Mouse (Mus musculus) embryonic facial prominence, embryonic 11.5 days (tissue): ENCODE measurements at regions not wholly inside any gene's neighbourhood (a gene's known extent, or its start where the extent isn't known, plus 50 kb on each side); places are given as distances from the start of the nearest gene placed in this dataset.

ENCODE experiments used
- ATAC-seq: fragments of 200-750 bp; cut with Nextera tagmentation; replicated peaks from 2 replicates; pipeline ENCODE4 v1.8.0; 2017; ENCODE audit warnings: low read depth; ENCODE audit not compliant: insufficient number of reproducible peaks, low FRiP score, low TSS enrichment
- DNase-seq: peaks from one replicate; pipeline ENCODE4 v3.0.0-alpha.2; 2015; ENCODE audit warnings: low spot score
- H3K27ac ChIP-seq: fragments of 300-500 bp; sonication (generic); replicated peaks from 2 replicates; pipeline ENCODE4 v1.5.1; 2014; ENCODE audit warnings: mild to moderate bottlenecking, low read depth, low read length, control low read depth
- H3K27me3 ChIP-seq: fragments of 300-500 bp; sonication (generic); 2 replicates; pipeline ENCODE4 v1.6.1; 2014; ENCODE audit warnings: mild to moderate bottlenecking, low read length, moderate library complexity, mixed read lengths; ENCODE audit not compliant: control insufficient read depth, insufficient read depth
- H3K36me3 ChIP-seq: fragments of 300-500 bp; sonication (generic); replicated peaks from 2 replicates; pipeline ENCODE4 v1.6.1; 2014; ENCODE audit warnings: low read depth, mild to moderate bottlenecking, low read length, moderate library complexity, mixed read lengths; ENCODE audit not compliant: control insufficient read depth, insufficient read depth
- H3K4me1 ChIP-seq: fragments of 300-500 bp; sonication (generic); 2 replicates; pipeline ENCODE4 v1.6.1; 2014; ENCODE audit warnings: low read length, mixed read lengths; ENCODE audit not compliant: control insufficient read depth, insufficient read depth
- H3K4me2 ChIP-seq: fragments of 300-500 bp; sonication (generic); 2 replicates; pipeline ENCODE4 v1.6.1; 2014; ENCODE audit warnings: low read depth, mild to moderate bottlenecking, control low read depth, low read length, moderate library complexity
- H3K4me3 ChIP-seq: fragments of 300-500 bp; sonication (generic); 2 replicates; pipeline ENCODE4 v1.5.1; 2014; ENCODE audit warnings: low read depth, low read length, control low read depth
- H3K9ac ChIP-seq: fragments of 300-500 bp; sonication (generic); replicated peaks from 2 replicates; pipeline ENCODE4 v1.6.1; 2014; ENCODE audit warnings: mild to moderate bottlenecking, control low read depth, low read length
- H3K9me3 ChIP-seq: fragments of 300-500 bp; sonication (generic); replicated peaks from 2 replicates; pipeline ENCODE4 v1.6.1; 2016; ENCODE audit warnings: mild to moderate bottlenecking, low read length, inconsistent platforms, mixed read lengths; ENCODE audit not compliant: control insufficient read depth
- WGBS: fragments of 180-500 bp; shearing (Covaris S2); extraction: QIAGEN DNeasy Blood & Tissue Kit; methylation state at CpG from one replicate; pipeline ENCODE4 v1.1.7; 2014; 5-methylcytosine and 5-hydroxymethylcytosine counted together

DNA sequence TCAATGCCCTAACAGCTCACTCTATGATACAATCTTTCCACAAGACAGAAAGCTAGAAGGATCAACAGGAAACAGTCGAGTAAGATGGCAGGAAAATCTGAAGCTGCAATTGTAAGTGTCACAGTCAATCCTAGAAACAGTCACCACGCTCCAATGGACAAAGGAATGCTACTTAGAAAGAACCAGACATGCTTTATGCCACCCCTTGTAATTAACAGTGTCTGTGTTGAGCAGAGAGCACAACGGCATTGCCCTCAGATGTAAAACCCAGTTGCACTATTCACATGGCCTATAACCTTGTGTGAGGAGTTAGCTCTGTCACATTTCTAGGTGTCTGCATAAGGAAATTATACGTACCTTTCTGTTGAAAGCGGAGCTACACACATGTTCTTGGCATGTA is 864.8 kb downstream of the Defb40 start:
- H3K27ac ChIP-seq = no peak overlapping the region
- no peaks in the 10 kb centered on the region for H3K4me1 ChIP-seq
- DNase-seq (no peak), ATAC-seq (no peak)
- no peaks in the 10 kb centered on the region for H3K9me3 ChIP-seq
- no peaks in the 10 kb centered on the region for H3K36me3 ChIP-seq
- H3K4me3 ChIP-seq = no peak overlapping the region
- H3K27me3 ChIP-seq = no peaks in the 10 kb centered on the region
- WGBS = 63% methylated on average over 5 of the region's 5 CpGs
- H3K9ac ChIP-seq = no peak overlapping the region
- H3K4me2 ChIP-seq = no peak overlapping the region

DNA sequence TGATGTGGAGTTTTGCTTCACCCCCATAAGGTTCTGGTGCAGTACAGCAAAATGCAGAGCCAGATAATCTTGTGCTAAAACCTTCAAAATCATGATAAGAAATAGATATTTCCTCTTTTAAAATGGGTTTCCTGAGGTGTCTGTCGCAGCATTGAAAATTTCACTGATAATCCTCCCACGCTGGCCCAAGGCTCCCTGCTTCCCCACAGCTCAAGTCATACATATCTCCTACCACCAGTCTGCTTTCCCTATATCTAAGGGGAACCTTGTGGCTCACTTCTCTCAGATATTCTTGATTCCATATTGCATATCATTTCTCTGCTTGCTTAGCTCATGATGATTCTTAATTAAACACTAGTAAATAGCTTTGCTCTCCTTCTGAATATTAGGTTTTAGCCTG is 868.6 kb downstream of the Defb40 start:
- H3K9ac ChIP-seq = no peak overlapping the region
- DNase-seq (no peak), ATAC-seq (no peak)
- no peak overlapping the region for H3K4me2 ChIP-seq
- WGBS = 93% methylated on average over 2 of the region's 2 CpGs
- no peaks in the 10 kb centered on the region for H3K27me3 ChIP-seq
- no peaks in the 10 kb centered on the region for H3K9me3 ChIP-seq
- no peaks in the 10 kb centered on the region for H3K36me3 ChIP-seq
- no peaks in the 10 kb centered on the region for H3K4me1 ChIP-seq
- H3K27ac ChIP-seq = no peak overlapping the region
- H3K4me3 ChIP-seq = no peak overlapping the region

DNA sequence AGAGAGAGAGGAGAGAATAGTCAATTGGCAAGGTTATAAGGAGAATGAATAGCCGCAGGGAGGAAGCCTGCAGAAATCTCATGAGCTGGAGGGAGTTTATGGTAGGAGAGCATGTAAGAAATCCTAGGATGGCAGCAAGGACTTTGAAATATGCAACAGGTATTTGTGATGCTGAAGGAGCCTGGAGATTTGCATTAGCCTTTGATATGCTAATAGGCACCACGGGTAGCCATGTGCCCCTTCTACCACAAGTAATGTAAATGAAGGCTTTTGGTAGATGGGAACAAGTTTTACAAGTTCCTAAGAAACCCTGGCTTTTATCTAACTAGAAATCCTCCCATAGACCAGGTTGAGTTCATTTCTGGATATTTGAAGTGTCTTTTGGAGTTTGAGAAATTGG is 871.2 kb downstream of the Defb40 start:
- H3K4me1 ChIP-seq = no peaks in the 10 kb centered on the region
- H3K27ac ChIP-seq = no peak overlapping the region
- ATAC-seq = no peak
- H3K9me3 ChIP-seq = no peaks in the 10 kb centered on the region
- H3K4me3 ChIP-seq = no peak overlapping the region
- H3K36me3 ChIP-seq = no peaks in the 10 kb centered on the region
- no peak overlapping the region for H3K4me2 ChIP-seq
- no peaks in the 10 kb centered on the region for H3K27me3 ChIP-seq
- DNase-seq = no peak
- WGBS = 49% methylated on average over 2 of the region's 2 CpGs
- no peak overlapping the region for H3K9ac ChIP-seq

DNA sequence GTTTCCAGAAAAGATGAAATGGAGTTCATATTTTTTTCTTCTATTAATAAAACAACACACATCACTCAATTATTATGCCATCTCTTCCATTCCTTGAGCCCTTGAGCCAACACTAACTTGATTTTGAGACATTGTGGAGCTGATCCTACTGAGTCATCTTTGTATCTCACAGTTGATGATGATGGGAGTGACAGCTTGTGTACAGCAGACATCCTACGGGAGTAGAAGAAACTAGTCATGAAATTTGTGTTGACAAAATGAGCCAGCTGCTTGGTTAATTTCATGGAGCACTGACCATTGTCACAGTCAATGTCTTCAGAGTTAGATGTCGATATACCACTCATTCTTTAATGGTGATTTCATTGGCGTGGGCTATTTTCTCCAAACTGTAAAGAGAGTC is 912.6 kb downstream of the Defb40 start:
- 83% methylated on average over 3 of the region's 3 CpGs for WGBS
- Histone ChIP-seq H3K9me3 (no peaks in the 10 kb centered on the region), H3K9ac (no peak overlapping the region), H3K27me3 (no peaks in the 10 kb centered on the region), H3K36me3 (no peaks in the 10 kb centered on the region), H3K4me3 (no peak overlapping the region), H3K27ac (no peak overlapping the region), H3K4me2 (no peak overlapping the region), H3K4me1 (no peaks in the 10 kb centered on the region)
- DNase-seq (no peak), ATAC-seq (no peak)

DNA sequence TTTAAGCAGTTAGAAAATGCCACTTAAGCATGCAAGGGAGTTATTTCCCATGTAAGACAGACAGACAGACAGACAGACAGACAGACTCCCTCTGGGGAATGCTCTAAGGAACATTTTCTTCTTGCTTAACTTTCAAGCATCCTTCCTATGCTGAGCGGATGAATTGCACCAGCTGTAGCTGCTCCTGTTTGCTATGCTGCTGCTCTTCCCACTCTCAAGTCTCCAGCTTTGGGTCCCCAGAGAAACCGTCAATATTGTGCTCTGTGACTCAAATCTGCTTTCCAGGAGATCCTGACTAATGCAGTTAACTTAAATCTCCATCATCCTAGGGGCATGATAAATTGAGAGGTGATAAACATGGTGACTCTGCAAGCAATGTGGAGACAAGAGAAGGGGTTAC is 918.5 kb downstream of the Defb40 start:
- no peak overlapping the region for H3K9ac ChIP-seq
- 87% methylated on average over 2 of the region's 2 CpGs for WGBS
- H3K4me3 ChIP-seq = no peak overlapping the region
- no peak overlapping the region for H3K27ac ChIP-seq
- H3K4me1 ChIP-seq = no peaks in the 10 kb centered on the region
- H3K36me3 ChIP-seq = no peaks in the 10 kb centered on the region
- no peaks in the 10 kb centered on the region for H3K27me3 ChIP-seq
- H3K4me2 ChIP-seq = no peak overlapping the region
- H3K9me3 ChIP-seq = no peaks in the 10 kb centered on the region
- ATAC-seq = no peak
- no peak for DNase-seq

DNA sequence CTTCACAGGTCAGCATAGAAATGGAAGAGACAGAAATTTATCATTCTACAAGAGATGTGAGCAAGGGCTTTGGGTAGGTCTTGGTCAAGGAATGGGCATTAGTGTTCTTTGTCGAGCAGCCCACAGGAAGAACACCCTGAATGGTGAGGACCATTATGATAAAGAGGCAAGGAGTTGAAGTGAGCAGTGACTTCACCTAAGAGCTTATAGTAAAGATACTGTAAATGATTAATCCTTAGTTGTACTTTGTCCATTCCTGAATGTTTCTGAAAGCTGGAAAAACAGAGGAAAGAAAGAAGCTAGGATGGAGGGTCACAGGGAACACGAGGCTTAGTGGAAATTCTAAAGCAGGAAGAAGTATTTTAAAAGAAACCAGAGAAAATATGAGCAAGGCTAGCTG is 956.9 kb downstream of the Defb40 start:
- no peaks in the 10 kb centered on the region for H3K36me3 ChIP-seq
- H3K4me3 ChIP-seq = no peak overlapping the region
- H3K27me3 ChIP-seq = no peaks in the 10 kb centered on the region
- ATAC-seq = no peak
- H3K9me3 ChIP-seq = no peaks in the 10 kb centered on the region
- H3K4me2 ChIP-seq = no peak overlapping the region
- no peaks in the 10 kb centered on the region for H3K4me1 ChIP-seq
- no peak overlapping the region for H3K9ac ChIP-seq
- no peak overlapping the region for H3K27ac ChIP-seq
- WGBS = 80% methylated on average over 2 of the region's 2 CpGs
- no peak for DNase-seq

DNA sequence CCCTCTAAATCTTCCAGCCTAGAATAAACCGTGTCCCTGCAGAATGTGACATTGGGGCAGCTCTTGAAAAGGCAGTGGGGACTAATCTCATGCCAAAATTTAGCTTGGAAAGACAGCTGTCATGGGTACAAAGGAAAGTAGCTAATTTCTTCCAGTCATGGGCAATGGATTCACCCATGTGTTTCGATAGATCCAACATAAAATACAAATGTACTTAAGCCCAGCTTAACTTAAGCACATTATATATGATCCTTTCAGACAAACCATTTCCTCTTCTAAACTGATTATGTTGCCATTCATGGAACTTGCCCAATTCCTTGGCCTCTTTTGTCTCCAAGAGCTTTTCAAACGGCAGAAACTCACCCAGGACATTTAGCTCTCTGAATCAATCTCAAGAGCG is 970.5 kb downstream of the Defb40 start:
- Histone ChIP-seq H3K27me3 (no peaks in the 10 kb centered on the region), H3K9me3 (no peaks in the 10 kb centered on the region), H3K4me2 (no peak overlapping the region), H3K27ac (no peak overlapping the region), H3K9ac (no peak overlapping the region), H3K4me3 (no peak overlapping the region), H3K36me3 (no peaks in the 10 kb centered on the region), H3K4me1 (no peaks in the 10 kb centered on the region)
- WGBS = 73% methylated on average over 4 of the region's 4 CpGs
- DNase-seq (no peak), ATAC-seq (no peak)

DNA sequence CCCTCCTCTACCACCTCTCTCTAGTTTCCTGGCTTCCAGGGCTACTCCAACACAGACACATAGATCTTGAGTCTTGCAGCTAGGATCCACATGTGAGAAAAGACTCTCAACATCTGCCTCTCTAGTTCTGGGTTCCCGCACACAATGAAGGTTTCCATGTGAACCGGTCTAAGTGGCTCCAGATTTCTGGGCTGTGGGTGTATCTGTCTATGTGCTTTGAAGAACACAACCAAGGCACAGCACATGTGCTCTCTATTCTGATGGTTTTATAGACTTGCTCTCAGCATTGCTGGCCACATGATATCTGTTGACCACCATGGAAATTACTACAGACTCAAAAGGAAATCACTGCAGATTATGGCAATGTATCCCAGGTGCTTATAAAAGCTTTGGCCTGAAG is 972.4 kb downstream of the Defb40 start:
- WGBS = 70% methylated on average over 2 of the region's 2 CpGs
- Histone ChIP-seq H3K27me3 (no peaks in the 10 kb centered on the region), H3K4me3 (no peak overlapping the region), H3K9me3 (no peaks in the 10 kb centered on the region), H3K9ac (no peak overlapping the region), H3K36me3 (no peaks in the 10 kb centered on the region), H3K4me1 (no peaks in the 10 kb centered on the region), H3K4me2 (no peak overlapping the region), H3K27ac (no peak overlapping the region)
- no peak for ATAC-seq
- peak; percentile 44 for DNase-seq

DNA sequence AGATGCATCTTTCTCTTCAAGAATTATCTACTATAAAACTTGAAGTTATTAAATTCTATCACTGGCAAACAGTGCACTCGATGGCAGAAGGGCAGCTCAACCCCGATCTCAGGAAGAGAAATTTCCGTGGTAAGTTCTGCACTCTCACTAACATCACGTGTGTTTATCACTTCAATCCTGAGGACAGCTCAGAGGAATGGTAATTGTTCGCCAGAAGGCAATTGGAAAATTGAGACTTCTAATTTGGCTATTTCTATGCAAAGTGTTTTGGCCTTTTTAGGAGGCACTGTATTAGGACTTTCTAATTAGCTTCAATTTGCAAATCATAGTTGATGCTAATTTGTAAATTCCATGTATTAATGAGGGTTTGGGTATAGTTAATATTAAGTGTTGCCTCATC is 977.3 kb downstream of the Defb40 start:
- WGBS = 79% methylated on average over 5 of the region's 5 CpGs
- Histone ChIP-seq H3K4me3 (no peak overlapping the region), H3K4me2 (no peak overlapping the region), H3K27me3 (no peaks in the 10 kb centered on the region), H3K9ac (no peak overlapping the region), H3K27ac (no peak overlapping the region), H3K36me3 (no peaks in the 10 kb centered on the region), H3K9me3 (no peaks in the 10 kb centered on the region), H3K4me1 (no peaks in the 10 kb centered on the region)
- DNase-seq = no peak
- ATAC-seq = no peak
